Mouse (Mus musculus) brain, embryonic 14.5 days (tissue): ENCODE data around the gene Itgb2. TPM values are rescaled to one million over a fixed set of nuclear protein-coding genes. Genes with fewer than 3 reads are reported as not detected.

ENCODE experiments used
- DNase-seq: peaks from one replicate; pipeline ENCODE4 v3.0.0-alpha.2; 2011; ENCODE audit warnings: low read depth
- CTCF ChIP-seq: fragments of 200-500 bp; IDR thresholded peaks from 2 replicates; pipeline ENCODE4 v1.5.1; 2012; ENCODE audit warnings: inconsistent platforms, mild to moderate bottlenecking, moderate library complexity, borderline replicate concordance; ENCODE audit not compliant: insufficient read depth, insufficient read length; ENCODE audit errors: extremely low read depth
- POLR2A ChIP-seq: fragments of 200-500 bp; IDR thresholded peaks from 2 replicates; pipeline ENCODE4 v1.6.1; 2012; ENCODE audit warnings: mild to moderate bottlenecking, inconsistent platforms, borderline replicate concordance; ENCODE audit not compliant: poor library complexity, insufficient read depth, insufficient read length, severe bottlenecking; ENCODE audit errors: extremely low read depth
- polyA plus RNA-seq: library from polyadenylated mRNA; depleted of rRNA; stranded (reverse); fragments of >200 nt; gene quantifications from 2 replicates; pipeline ENCODE4 v1.2.3, GENCODE M21; 2012

Gene Itgb2
- polyA plus RNA-seq, 1 experiment, result 0.94 TPM

DNA sequence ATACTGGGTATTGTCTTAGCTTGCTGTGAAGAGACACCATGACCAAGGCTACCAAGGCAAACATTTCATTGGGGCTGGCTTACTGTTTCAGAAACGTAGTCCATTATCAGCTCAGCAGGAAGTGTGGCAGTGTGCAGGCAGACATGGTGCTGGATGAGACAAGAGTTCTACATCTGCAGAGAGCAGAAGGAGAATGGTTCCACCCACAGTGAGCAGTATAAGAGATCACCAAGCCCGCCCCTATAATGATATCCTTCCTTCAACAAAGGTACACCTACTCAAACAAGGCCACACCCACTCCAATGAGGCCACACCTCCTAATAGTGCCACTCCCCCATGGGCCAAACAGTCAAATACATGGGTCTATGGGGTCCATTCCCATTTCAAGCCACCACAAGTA lies 31.5 kb downstream of the Itgb2 start:
- DNase-seq, result no peak
- no peak for TF ChIP-seq CTCF
- no peak for TF ChIP-seq POLR2A

DNA sequence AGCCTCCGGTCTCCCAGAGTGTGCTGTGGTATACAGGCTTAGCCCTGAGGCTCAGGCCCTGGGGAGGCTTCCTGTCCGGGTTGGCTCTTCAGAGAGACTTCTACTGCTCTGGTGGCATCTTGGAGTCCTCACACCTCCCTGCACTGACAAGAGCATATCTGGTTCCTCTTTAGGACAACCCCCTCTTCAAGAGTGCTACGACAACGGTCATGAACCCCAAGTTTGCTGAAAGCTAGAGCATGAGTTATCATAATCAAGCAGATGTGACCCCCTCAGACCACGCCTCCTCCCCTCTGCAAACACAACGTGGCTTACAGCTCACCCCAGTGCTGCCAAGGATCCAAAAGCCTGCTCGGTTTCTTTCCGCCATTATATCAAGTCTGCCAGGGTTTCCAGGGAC lies 35.0 kb downstream of the Itgb2 start:
- DNase-seq, result no peak
- TF ChIP-seq POLR2A (no peak), CTCF (no peak)

DNA sequence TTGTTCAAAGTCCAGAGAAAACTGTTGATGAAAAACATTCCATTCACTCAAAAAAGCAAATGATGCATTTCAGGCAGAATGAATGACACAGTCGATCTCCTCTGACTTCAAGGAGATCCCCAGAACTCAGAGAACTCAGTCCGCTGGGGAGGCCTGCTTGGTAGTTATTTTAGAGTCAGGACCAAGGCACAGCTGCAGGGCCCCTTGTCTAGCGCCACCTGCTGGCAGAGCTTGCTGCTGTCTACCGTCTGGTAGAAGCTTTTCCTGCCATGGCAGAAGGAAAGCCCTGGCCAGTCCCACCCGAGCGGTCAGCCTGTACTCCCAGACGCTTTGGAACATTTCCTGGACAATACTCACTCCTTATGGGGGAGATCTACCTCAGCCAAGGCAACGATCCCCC lies 36.6 kb downstream of the Itgb2 start:
- TF ChIP-seq CTCF (peak; percentile 69), POLR2A (no peak)
- DNase-seq, result peak; percentile 49

DNA sequence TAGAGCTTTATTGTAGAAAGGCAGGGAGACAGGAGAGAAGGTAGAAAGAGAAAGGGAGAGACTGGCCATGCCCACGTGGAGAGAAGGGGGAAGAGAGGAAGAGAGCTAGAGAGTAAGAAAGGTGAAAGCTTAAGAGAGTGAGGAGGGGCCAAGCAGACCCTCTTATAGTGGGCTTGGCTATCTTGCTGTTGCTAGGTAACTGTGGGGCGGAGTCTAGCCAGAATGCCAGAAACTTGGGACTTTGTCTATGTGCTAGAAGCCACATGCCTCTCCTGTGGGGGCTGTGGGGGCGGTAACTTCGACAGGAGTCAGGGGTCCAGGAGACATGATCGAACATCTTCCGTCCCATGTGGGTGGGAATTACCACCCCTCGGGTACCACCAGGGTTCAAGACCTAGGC lies 39.4 kb downstream of the Itgb2 start:
- DNase-seq, result no peak
- no peak for TF ChIP-seq CTCF
- no peak for TF ChIP-seq POLR2A

- TF ChIP-seq POLR2A (no peak), CTCF (no peak)
- no peak for DNase-seq
These were observed 40.1 kb downstream of the Itgb2 start for GRCm38 (mm10) chr10:77569973-77570658.

DNA sequence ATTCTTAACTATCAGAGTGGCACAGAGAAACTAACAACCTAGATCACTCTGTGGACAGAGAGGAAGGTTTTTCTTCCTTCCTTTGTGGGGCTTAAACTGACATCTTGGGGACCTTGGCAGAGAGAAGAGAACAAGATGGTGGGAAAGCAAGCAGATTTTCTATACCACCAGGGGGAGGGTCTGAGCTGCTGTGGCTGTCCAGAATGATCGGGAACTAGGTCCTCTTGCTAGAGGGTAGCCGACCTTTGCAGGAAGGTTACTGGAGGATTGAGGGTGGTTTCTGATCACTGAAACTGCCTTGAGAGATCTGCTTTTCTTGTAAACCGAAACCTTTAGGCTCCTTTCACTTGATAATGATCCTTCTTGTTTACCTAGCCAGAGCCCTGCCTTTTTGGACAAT lies 42.2 kb downstream of the Itgb2 start:
- peak; percentile 2 for DNase-seq
- TF ChIP-seq POLR2A (no peak), CTCF (peak; percentile 37; the same call in 1 of the 2 replicates)

GRCm38 (mm10) chr10:77573162-77573561 lies 43.1 kb downstream of the Itgb2 start:
- TF ChIP-seq POLR2A, result no peak
- no peak for DNase-seq

GRCm38 (mm10) chr10:77580027-77580920 lies 50.2 kb downstream of the Itgb2 start:
- no peak for DNase-seq
- TF ChIP-seq POLR2A (no peak), CTCF (no peak)

DNA sequence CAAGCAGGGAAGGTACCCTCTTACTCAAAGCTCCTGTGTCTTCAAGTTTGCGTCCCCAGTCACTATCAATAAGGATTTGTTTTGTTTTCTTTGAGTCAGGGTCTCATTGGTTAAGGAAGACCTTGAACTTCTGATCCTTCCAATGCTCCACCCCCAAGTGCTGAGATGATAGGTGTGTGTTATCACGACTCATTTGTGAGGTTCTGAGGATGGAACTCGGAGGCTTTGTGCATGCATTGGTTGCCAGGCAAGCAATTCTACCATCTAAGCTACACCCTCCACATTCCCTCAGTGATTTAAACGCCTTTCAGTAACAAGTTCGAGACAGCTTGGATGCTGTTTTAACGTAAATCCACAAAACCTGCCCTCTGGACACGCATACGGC lies 51.0 kb downstream of the Itgb2 start:
- no peak for DNase-seq
- no peak for TF ChIP-seq CTCF

DNA sequence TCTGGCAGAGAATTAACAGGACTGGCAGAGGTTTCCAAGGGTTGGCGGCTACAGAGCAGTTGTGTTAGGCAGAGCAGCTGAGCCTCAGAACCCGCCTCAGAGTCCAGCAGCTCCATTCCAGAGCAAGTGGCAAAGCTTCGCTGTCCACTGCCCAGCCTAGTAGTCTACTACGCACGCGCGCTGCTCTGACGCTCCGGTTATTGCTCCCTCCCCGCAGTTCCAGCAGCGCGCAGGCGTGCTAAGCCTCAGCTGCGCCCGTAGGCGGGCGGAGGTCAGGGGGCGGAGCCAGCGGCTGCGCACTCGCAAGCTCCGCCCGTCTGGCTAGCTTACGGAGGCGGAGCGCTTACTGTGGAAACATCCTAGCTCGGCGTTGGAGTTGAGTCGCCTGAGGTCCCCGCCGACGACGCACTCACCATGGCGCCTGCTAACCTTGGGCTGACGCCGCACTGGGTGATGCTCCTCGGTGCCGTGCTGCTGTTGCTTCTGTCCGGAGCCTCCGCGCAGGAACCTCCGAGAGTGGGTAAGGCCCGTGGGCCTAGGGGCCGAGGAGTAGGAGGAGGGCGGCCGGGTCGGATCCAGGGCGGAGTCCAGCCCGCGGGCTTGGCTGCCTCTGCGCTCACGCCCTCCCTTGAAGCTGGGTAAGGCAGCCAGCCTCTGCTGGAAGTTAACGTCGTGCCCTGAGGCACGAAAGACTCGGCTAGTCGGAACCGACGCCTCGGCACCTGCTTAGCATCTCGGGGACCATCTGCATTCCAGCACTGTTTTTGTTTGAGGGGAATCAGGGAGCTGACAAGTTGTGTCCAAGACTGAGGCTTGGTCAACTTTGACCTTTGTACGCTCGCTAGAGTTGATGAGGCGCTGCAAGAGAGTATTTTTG lies 51.6 kb downstream of the Itgb2 start, which contains the start of gene Pttg1ip:
Pttg1ip (plus strand) TSS at position 313 of the 877 bp plus-strand sequence.
- TF ChIP-seq CTCF, result no peak
- TF ChIP-seq POLR2A, result peak; percentile 57; the same call in 1 of the 2 replicates
- peak; percentile 99 for DNase-seq

DNA sequence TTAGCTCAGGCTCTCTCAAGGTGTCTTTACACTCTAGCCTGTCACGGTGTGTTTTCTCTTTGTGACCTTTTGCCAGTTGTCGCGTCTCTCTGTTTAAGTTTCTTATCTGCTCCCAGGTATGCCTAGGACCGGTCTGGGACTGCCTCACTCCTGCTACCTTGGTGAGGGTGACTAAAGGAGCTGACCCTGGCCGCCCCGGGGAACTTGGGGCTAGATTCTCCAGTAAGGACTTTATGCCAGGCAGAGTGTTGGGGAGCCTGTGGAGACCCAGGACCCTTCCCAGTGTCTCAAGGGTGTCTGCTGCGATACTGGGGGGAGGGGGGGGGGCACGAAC lies 52.2 kb downstream of the Itgb2 start:
- DNase-seq, result no peak
- TF ChIP-seq CTCF (no peak), POLR2A (no peak)

DNA sequence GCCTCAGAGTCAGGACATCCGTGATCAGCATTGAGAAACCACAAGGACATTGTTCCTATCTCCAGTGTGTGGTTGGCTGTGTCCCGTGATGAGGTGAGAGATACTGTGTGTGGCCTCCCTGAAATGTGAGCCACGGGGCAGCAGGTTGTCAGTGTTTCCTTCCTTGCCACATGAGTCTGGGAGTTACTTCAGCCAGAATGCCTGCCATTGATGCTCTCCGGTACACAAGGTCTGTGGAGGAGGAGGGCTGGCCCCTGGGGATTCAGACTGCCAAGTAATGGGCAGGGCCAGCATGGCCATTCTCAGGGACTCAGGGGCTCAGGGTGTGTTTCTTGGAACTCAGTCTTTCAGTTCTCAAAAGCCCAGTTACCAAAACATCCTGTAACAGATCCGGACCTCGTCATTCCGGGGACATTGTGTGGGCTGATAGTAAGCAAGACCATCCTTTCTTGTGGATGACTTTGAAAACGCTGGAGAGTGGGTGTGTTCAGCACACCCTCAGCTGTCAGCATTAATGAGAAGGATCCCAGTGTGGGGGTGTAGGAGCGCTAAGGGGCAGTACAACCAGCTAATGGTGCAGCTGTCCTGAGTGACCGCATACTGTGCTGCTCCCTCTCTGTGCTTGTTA lies 53.9 kb downstream of the Itgb2 start:
- TF ChIP-seq POLR2A, result no peak
- TF ChIP-seq CTCF, result no peak
- no peak for DNase-seq
